Mouse (Mus musculus) heart, postnatal 10 days (tissue): ENCODE data around the gene Eya2. TPM values are rescaled to one million over a fixed set of nuclear protein-coding genes. Genes with fewer than 3 reads are reported as not detected.
A peak's percentile ranks its signal among the peaks of the same experiment; 100 is the strongest.

Experiments used
- DNase-seq, 2 experiments: peaks; one replicate each; pipeline ENCODE4 v3.0.0; 2021
- intact Hi-C: fragments of 180-260 bp; cut with DNase I; formaldehyde crosslinking; loops from one replicate; pipeline ENCODE4 v1.15.1; 2025
- total RNA-seq, 2 experiments: library from RNA; stranded (reverse); gene quantifications; 2 replicates each; pipeline ENCODE4 v1.2.3; 2021

Eya2 gene
- total RNA-seq, 2 experiments from 2014 or later, result 2.7 to 3.3 TPM

DNA sequence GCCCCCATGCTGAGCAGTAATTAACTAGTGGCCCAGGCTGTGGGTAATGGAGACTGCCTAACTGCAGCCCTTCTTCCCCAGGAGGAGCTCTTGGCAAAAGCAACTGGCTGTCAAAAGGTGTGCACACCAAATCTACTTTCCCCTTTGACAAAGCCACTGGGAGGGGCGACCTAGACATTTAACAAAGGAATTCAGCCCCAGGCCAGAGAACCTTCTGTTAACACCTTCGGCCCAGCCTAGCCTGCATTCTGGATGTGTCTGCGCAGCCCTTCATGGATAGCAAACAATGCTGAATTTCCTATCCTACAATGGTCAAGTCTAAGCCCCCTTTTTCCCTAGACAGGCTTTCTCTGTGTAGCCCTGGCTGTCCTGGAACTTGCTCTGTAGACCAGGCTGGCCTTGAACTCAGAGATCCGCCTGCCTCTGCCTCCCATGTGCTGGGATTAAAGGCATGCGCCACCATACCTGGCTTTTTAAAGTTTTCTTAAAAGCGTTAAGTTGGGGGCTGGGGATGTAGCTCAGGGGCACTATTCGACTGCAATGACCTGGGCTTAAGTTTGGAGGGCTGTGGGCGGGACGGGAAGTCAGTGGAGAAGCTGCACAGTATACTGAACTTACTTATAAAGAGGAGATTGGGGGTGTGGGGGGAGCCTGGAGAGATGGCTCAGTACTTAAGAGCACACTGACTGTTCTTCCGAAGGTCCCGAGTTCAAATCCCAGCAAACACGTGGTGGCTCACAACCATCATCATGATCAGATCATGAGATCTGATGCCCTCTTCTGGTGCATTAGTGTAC lies 213.5 kb downstream of the Eya2 start:
- no peak for DNase-seq
- intact Hi-C loops, result no loop called here

DNA sequence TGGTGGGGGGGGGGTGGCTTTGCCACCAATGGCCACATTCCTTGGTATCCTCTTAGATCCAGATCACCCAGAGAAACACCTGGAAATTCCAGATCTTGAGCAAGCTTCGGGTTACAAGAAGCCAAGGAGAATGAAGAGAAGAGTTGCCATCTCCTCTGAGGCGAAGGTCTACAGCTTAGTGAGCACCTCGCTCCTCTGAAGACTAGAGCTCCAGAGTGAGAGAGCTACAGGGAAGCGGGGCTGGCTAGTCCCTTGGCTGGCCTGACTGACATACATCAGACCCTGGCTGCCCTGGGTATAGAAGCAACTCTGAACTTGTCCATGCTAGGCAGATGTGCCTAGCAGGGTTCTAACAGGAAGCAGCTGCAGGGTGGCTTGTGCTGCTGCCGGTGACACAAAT lies 214.3 kb downstream of the Eya2 start:
- DNase-seq, result no peak
- intact Hi-C loops, result no loop called here

DNA sequence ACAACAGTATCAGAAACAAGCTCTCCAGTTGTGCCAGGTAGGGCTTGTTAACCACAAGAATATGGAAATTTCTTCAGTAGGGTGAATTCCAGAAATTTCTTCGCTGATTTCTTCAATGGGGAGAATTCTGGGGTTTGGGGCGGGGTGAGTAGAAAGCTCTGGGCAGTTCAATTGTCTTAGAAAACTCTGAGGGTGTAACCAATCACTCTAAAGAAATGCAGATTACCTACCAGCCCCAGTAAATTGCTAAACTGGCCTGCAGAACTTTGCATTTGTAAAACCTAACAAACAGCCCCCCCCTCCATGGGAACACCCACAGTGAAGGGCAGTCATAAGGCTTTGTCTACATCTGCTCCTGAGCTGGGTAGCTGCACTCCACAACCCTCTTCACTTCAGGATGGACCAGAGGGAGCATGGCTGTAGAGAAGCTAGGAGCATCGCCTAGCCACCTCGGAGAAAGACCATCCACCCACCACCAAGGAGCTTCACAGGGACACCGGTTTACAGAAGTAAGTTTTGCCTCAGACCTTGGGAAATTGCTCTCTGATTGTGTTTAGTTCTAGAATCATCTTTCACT lies 215.2 kb downstream of the Eya2 start:
- intact Hi-C loops, result loop anchor here (10.0 kb wide), 1 partner anchor 755 kb away; no protein-coding TSS in a partner anchor
- DNase-seq, result no peak

DNA sequence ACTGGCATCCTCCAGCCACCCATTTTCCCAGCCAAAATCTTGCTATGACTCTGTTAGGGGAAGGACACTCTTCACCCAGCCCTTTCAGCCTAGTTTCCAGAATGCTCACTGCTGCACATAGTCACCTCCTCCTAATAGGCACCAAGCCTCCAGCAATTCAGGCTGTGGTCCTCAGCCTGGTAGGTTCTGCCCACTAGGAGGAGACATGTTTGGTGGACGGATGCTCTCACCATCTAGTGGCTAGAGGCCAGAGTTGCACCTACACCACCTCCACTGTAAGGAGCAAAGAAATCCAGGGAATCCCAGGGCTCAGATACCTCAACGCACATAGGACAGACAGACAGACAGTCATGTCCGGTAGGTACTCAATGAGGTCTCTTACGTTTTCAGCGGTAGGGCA lies 216.7 kb downstream of the Eya2 start:
- peak; percentile 67 to 80 for DNase-seq
- intact Hi-C loops, result loop anchor here (10.0 kb wide), 1 partner anchor 753 kb away; no protein-coding TSS in a partner anchor

DNA sequence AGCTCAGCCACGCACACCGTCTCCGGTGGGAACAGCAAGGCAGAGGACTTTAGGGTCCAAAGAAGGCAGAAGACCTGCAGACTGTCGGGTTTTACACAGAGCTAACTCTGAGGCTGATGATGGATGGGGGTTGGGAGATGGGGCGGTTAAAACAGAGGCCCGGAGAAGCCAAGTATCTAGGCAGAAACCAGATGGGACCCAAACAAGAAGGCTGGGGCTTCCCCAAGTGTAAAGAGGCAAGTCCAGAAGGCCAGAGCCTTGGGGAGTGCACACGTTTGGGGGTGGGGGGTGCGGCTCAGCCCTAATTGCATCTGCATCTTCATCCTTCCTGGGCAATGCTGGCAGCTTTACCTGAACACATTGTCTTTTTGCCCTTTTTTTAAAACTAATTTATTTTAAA lies 218.1 kb downstream of the Eya2 start:
- intact Hi-C loops, result loop anchor here (10.0 kb wide), 1 partner anchor 752 kb away; no protein-coding TSS in a partner anchor
- no peak for DNase-seq

DNA sequence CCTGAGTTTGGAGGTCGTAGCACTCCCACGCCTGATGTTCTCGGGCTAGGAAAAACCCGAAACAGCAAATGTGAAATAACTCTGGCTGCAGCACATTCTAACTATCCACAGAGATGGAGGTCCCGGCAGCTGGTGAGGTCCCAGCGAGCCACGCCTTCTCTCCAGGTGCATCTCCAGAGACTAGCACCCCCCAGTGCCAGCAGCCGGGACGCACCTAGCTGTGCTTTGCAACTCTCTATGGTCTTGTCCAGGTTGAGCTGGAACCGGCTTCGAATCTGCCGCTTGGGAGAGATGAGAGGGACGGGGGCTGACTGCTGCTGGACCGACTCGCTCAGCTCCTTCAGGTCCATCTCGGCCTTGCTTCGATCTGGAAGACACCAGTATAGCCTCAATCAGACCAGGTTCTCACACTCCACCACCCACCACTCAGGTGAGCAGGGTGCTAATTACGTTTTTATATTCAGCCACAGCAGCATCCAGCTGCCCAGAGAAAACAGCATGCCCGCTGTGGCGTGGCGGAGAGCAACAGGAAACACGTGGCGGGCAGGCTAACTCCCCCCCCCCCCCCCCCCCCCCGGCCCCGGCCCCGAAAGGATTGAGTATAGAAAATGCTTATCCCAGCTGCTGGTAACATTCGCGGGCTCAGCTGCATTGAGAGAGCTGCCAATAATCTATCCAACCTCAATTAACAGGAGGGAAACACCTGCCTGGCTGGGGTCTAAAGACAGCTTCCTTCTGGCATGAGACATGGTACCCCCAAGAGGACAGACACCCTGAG lies 220.5 kb downstream of the Eya2 start:
- DNase-seq, result no peak
- intact Hi-C loops, result loop anchor here (10.0 kb wide), 1 partner anchor 750 kb away; no protein-coding TSS in a partner anchor

DNA sequence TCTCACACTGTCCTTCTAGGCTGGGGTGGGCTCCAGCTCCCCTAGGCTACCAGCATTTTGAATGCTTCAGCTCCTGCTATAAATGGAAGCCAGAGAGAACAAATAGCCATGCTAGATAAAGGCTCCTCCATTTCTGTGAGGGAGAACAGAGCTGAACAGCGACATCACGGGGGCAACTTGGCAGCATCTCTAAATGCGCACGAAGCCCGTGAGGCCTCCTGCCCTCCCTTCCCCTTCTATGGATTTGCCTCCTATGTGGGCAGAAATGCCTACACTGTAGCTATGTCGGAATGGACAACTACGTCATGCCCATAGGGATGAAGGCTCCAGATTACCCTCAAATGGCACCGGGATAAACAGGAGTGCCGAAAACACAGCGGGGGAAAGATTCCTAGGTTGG lies 222.6 kb downstream of the Eya2 start:
- DNase-seq, result peak in 1 of 2 experiments; percentile 60
- intact Hi-C loops, result loop anchor here (10.0 kb wide), 1 partner anchor 747 kb away; no protein-coding TSS in a partner anchor

DNA sequence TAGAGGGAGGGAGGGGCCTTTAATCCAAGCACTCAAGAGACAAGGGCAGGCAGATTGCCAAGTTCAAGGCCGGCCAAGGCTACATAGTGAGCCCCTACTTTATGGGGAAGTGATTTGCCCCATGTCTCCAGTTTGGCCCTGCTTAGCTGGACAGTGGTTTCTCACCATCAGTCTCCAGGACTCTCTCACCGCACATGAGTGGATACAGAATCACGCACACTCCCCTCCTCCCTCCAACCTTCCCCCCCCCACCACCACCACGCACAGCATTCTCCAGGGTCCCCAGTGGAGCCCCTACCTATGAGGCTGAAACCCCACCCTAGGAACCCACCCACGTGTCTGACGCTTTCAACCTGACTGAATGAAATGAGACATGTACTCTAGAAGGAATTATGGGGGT lies 223.7 kb downstream of the Eya2 start:
- no peak for DNase-seq
- intact Hi-C loops, result loop anchor here (10.0 kb wide), 1 partner anchor 746 kb away; no protein-coding TSS in a partner anchor

DNA sequence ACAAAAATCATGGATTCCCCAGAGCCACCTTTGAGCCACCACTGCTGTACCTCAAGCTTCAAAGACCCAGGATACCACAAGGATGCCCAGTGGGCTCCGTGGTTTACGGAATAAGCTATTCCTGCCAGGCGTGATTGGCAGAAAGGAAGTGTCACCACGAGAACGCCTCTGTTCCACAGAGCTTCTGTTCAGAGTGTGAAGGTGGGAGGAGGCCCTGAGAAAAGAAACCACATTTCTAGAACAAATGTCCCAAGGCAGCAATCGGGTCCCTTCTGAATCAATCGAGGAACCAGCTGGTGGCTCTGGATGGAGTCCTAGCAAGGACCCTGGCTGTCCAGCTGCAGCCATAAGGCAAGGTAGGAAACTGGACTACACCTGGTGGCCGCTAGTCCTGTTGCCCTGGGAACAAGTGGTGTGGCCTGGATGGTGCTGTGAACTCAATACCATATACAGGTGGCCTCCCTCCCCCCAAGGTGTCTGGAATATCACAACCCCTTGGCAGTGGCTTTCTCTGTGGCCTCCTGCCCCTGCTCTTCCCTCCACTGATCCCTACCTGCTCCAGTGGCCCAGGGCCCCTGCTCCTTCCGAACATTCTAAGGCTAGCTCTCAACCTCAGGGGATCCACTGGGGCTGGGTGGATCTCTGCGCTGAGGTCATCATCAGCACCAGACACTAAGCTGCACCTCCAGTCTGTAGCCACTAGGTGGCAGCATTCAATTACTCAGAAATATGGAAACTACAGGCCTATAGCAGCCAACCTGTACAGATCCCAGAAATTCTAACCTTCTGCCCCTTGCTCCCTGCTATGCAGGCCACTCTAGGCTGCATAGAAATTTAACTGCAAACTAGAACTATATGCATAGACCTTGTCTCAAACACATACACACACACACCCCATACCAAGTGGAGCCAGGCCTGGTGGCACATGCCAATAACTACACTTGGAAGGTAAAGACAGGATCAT lies 224.4 kb downstream of the Eya2 start:
- intact Hi-C loops, result loop anchor here (1.0 to 10.0 kb wide), 2 partner anchors 95 to 746 kb away; no protein-coding TSS in a partner anchor

DNA sequence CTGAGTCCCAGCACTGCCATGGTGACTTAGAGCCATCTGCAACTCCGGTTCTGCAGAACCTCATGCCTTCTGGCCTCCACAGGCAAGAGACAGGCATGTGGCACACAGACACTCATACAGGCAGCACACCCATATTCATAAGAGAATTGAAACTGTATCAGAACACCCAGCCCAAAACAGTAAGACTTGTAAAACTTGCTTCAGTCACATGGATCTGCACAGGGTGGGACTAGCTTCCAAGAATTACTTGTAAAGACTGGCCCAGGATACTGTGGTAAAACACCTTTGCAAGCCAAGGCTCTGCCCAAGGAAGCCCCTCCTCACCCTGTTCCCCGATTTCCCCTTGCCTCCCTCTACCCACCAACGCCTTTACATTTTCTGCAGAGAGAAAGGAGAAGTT lies 225.2 kb downstream of the Eya2 start:
- no peak for DNase-seq
- intact Hi-C loops, result loop anchor here (2.0 kb wide), 1 partner anchor 225 kb away; no protein-coding TSS in a partner anchor

More for the DNA sequence above, 224.4 kb downstream of the Eya2 start:
- peak; percentile 83 to 84 for DNase-seq

DNA sequence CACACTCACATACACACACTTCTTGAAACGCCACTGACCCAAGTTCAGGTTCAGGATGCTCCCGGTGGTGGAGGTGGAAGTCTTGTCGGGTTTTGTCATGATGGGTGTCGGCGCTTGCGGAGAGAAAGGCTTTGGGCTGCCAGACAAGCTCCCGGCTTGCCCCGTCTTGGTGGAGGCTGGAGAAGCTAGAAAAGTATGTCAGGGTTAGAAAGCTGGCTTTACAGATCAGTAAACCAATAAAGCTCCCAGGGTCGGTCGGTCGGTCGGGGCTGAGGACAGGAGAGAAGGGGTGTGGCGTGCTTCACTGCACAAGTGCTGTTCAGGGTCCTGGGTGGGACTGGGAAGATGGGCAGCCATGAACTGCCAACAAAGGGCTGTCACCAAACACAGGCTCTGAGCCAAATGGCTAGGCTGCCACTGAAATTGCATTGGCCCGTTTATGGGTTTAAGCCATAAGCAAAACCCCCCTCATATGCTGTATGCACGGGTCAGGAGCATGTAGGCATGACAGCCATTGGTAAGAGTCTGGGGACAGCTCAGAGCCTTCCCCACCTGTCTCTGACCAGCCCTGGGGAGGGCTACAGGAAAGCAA lies 225.8 kb downstream of the Eya2 start:
- intact Hi-C loops, result loop anchor here (2.0 kb wide), 1 partner anchor 224 kb away; no protein-coding TSS in a partner anchor
- DNase-seq, result no peak

Other genes starting within 250 kb of the Eya2 start
- gene Zfp663, start 226.3 kb upstream of the Eya2 start, total RNA-seq, result not detected
- gene Zfp334, start 206.8 kb upstream of the Eya2 start, total RNA-seq, result 1 to 10 TPM; 3.4 to 4.1 TPM
- not detected for gene Ocstamp, start 194.6 kb upstream of the Eya2 start, total RNA-seq
- 1 to 10 TPM in 1 of 2 experiments, under 1 TPM in 1; 0.10 to 1.1 TPM for gene Slc13a3, start 121.8 kb upstream of the Eya2 start, total RNA-seq
- gene Trp53rka, start 101.7 kb upstream of the Eya2 start, total RNA-seq, result 10 to 100 TPM in 1 of 2 experiments, 1 to 10 TPM in 1; 9.7 to 10.5 TPM
- gene Slc2a10, start 91.2 kb upstream of the Eya2 start, total RNA-seq, result 1 to 10 TPM; 5.5 to 5.7 TPM